Mouse (Mus musculus) heart, adult 2 months (tissue): ENCODE measurements around the gene Pla2g16. TPM values are rescaled to one million over a fixed set of nuclear protein-coding genes. Genes with fewer than 3 reads are reported as not detected.
A peak's percentile ranks its signal among the peaks of the same experiment; 100 is the strongest.

Experiments used
- DNase-seq, 2 experiments: peaks; one replicate each; pipeline ENCODE4 v3.0.0; 2021
- H3K27ac ChIP-seq: fragments of 200-600 bp; 2 replicates; pipeline ENCODE4 v1.8.1; 2022
- H3K27me3 ChIP-seq: fragments of 200-500 bp; 2 replicates; pipeline ENCODE4 v1.6.1; 2012; ENCODE audit warnings: mild to moderate bottlenecking, low read length, inconsistent platforms, mixed read lengths; ENCODE audit not compliant: control insufficient read depth, insufficient read depth
- H3K36me3 ChIP-seq: fragments of 200-500 bp; 2 replicates; pipeline ENCODE4 v1.6.1; 2012; ENCODE audit warnings: low read length, inconsistent platforms; ENCODE audit not compliant: control insufficient read depth, insufficient read depth
- H3K4me1 ChIP-seq: fragments of 200-500 bp; 2 replicates; pipeline ENCODE4 v1.6.1; 2011; ENCODE audit warnings: low read length; ENCODE audit not compliant: control insufficient read depth, insufficient read depth
- H3K4me3 ChIP-seq: fragments of 200-600 bp; 2 replicates; pipeline ENCODE4 v1.8.1; 2022
- H3K79me2 ChIP-seq: fragments of 200-500 bp; replicated peaks from 2 replicates; pipeline ENCODE4 v1.6.1; 2012; ENCODE audit warnings: mild to moderate bottlenecking, inconsistent platforms, low read length, moderate library complexity, mixed read lengths; ENCODE audit not compliant: control insufficient read depth, insufficient read depth
- H3K9ac ChIP-seq: fragments of 200-500 bp; 2 replicates; pipeline ENCODE4 v1.6.1; 2012; ENCODE audit warnings: low read depth, mild to moderate bottlenecking, control low read depth, inconsistent platforms, low read length, mixed read lengths
- CTCF ChIP-seq: fragments of 200-600 bp; IDR thresholded peaks from 2 replicates; pipeline ENCODE4 v1.8.1; 2022; ENCODE audit warnings: antibody characterized with exemption, mild to moderate bottlenecking, moderate library complexity
- EP300 ChIP-seq: fragments of 200-500 bp; IDR thresholded peaks from 2 replicates; pipeline ENCODE4 v1.6.1; 2011; ENCODE audit warnings: low read depth, low read length, control low read depth; ENCODE audit not compliant: insufficient read depth
- POLR2A ChIP-seq: fragments of 200-500 bp; IDR thresholded peaks from 2 replicates; pipeline ENCODE4 v1.6.1; 2011; ENCODE audit warnings: mild to moderate bottlenecking, low read depth, low read length, control low read depth; ENCODE audit not compliant: insufficient read depth
- WGBS: fragments of 180-500 bp; shearing (Covaris S2); methylation state at CpG from one replicate; pipeline ENCODE4 v1.1.7; 2018; 5-methylcytosine and 5-hydroxymethylcytosine counted together
- intact Hi-C: fragments of 180-260 bp; cut with DNase I; formaldehyde crosslinking; loops from one replicate; pipeline ENCODE4 v1.15.1; 2025
- polyA plus RNA-seq: library from polyadenylated mRNA; depleted of rRNA; stranded (reverse); fragments of >200 nt; gene quantifications from 2 replicates; pipeline ENCODE4 v1.2.3, GENCODE M21; 2012
- total RNA-seq, 2 experiments: library from RNA; stranded (reverse); gene quantifications; 2 replicates each; pipeline ENCODE4 v1.2.3; 2021

Gene Pla2g16
- total and polyA plus RNA-seq, 3 experiments = 75.6 to 134 (median 104) TPM

GRCm38 (mm10) chr19:7523781-7524180 lies 33.5 kb upstream of the Pla2g16 start:
- Histone ChIP-seq H3K4me1 (no peaks in the 10 kb centered on the region), H3K36me3 (peaks cover 12% of the 10 kb centered on the region), H3K9ac (no peak overlapping the region), H3K4me3 (no peak overlapping the region), H3K27ac (no peak overlapping the region), H3K79me2 (no peaks in the 10 kb centered on the region), H3K27me3 (no peaks in the 10 kb centered on the region)
- intact Hi-C loops = no loop called here
- DNase-seq = no peak
- no peak for TF ChIP-seq CTCF
- TF ChIP-seq POLR2A = no peak
- no peak for TF ChIP-seq EP300

DNA sequence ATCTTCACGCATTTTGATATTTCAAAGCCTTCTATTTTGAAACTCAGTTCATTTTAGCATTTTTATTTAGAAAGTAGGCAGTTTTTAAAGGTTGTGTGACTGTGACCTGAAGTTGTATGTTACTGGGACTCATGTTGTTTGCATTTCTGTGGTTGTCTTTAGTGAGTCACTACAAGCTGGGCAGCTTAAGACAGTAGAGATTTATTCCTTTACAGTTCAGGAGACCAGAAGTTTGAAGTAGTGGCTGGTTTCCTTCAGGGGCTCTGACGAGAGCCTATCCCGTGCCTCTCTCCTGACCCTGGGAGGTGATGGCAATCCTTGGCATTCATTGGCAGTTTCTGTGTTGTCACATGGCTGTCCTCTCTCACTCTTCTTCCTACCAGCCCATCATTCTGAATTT lies 32.4 kb upstream of the Pla2g16 start:
- no peak overlapping the region for H3K4me3 ChIP-seq
- H3K27ac ChIP-seq = no peak overlapping the region
- intact Hi-C loops = no loop called here
- H3K36me3 ChIP-seq = peaks cover 12% of the 10 kb centered on the region
- WGBS = 81% methylated on average over 3 of the region's 3 CpGs
- DNase-seq = no peak
- H3K79me2 ChIP-seq = no peaks in the 10 kb centered on the region
- peaks cover 1% of the 10 kb centered on the region for H3K4me1 ChIP-seq
- H3K27me3 ChIP-seq = no peaks in the 10 kb centered on the region
- H3K9ac ChIP-seq = no peak overlapping the region
- TF ChIP-seq POLR2A (no peak), EP300 (no peak), CTCF (no peak)

DNA sequence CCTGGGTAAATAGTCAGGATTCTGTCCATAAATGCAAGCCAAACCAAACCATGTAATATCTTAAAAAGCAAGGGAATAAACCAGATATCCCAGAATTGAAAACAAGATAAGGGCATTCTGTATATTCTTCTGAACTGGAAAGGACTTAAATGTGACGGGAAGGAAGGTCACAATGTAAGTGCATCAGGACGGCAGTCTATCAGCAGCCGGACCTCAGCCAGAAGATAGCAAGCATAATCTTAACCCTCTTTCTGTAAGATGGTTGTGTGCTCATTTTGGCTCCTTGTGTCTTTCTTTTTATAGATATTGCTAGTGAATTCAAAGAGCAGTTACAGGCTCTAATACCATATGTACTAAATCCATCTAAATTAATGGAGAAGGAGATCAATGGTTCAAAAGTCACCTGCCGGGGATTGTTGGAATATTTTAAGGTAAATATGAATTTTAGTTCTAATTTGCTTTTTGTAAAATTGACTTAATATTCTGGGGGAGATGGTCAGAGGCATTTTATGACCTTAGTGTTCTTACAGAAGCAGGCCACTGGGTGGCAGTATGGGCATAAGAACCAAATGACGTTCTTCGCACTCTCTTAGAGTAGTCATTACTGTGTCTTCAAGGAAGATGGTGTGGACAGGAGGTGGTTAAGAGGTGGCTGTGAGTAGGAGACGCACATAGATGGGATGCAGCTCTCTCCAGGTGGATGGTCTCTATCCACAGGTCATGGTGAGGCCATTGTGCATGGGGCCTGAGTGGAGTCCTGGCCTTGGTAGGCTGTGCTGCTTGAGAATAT lies 28.4 kb upstream of the Pla2g16 start:
- Histone ChIP-seq H3K27me3 (no peaks in the 10 kb centered on the region), H3K79me2 (no peaks in the 10 kb centered on the region), H3K4me1 (peaks cover 1% of the 10 kb centered on the region), H3K27ac (no peak overlapping the region), H3K4me3 (no peak overlapping the region), H3K36me3 (peaks cover 2% of the 10 kb centered on the region; the same call in 1 of the 2 replicates), H3K9ac (no peak overlapping the region)
- TF ChIP-seq EP300 = no peak
- TF ChIP-seq POLR2A = no peak
- peak; percentile 93 for TF ChIP-seq CTCF
- DNase-seq = peak; percentile 49 to 76
- intact Hi-C loops = loop anchor here (1.0 kb wide), 3 partner anchors 29 to 88 kb away; no protein-coding TSS in a partner anchor
- WGBS = 40% methylated on average over 7 of the region's 7 CpGs

DNA sequence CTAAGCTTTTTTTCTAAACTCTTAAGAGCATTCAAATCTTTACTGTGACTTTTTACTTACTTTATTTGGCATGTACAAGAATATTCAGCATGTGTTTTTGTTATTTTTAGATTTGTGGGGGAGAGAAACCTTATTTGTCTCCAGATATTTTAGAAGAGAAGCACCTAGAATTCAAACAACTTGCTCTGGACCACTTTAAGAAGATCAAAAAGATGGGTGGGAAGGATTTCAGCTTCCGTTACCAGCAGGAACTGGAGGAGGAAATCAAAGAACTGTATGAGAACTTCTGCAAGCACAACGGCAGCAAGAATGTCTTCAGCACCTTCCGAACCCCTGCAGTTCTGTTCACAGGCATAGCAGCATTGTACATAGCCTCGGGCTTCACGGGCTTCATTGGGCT lies 25.4 kb upstream of the Pla2g16 start:
- DNase-seq = no peak
- H3K36me3 ChIP-seq = peaks cover 2% of the 10 kb centered on the region; the same call in 1 of the 2 replicates

GRCm38 (mm10) chr19:7533891-7534290 lies 23.4 kb upstream of the Pla2g16 start:
- no peak overlapping the region for H3K4me3 ChIP-seq
- no peak overlapping the region for H3K27ac ChIP-seq
- no peaks in the 10 kb centered on the region for H3K27me3 ChIP-seq
- WGBS = 89% methylated on average over 5 of the region's 5 CpGs
- H3K79me2 ChIP-seq = no peaks in the 10 kb centered on the region
- peaks cover 2% of the 10 kb centered on the region; the same call in 1 of the 2 replicates for H3K36me3 ChIP-seq
- TF ChIP-seq EP300 = no peak
- TF ChIP-seq POLR2A = no peak
- no peak for TF ChIP-seq CTCF
- intact Hi-C loops = no loop called here
- H3K9ac ChIP-seq = no peak overlapping the region
- H3K4me1 ChIP-seq = peaks cover 1% of the 10 kb centered on the region
- DNase-seq = no peak

More for the DNA sequence above, 25.4 kb upstream of the Pla2g16 start:
- Histone ChIP-seq H3K4me3 (no peak overlapping the region), H3K9ac (no peak overlapping the region), H3K27ac (no peak overlapping the region), H3K4me1 (peaks cover 1% of the 10 kb centered on the region), H3K79me2 (no peaks in the 10 kb centered on the region), H3K27me3 (no peaks in the 10 kb centered on the region)
- TF ChIP-seq CTCF = no peak
- no peak for TF ChIP-seq EP300
- no peak for TF ChIP-seq POLR2A
- intact Hi-C loops = no loop called here
- WGBS = 89% methylated on average over 5 of the region's 5 CpGs

DNA sequence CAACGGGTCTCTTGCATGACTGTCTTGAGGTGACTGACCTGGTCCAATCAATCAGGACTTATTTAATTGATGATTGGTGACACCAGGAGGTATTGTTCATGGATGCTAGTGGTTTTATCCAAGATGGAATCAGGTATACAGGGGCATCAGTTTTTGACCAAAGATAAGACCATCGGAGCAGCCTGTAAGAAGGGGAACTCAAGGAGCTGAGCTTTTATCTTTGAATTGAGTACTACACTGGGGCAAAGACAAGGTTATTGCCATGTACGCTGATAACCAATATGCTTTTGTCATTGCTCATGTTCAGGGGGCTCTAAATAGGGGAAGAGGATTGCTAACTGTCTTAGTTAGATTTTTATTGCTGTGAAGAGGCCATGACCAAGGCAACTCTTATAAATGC lies 8.3 kb upstream of the Pla2g16 start:
- Histone ChIP-seq H3K9ac (no peak overlapping the region), H3K36me3 (no peaks in the 10 kb centered on the region), H3K4me1 (no peaks in the 10 kb centered on the region), H3K4me3 (no peak overlapping the region), H3K27ac (no peak overlapping the region), H3K27me3 (no peaks in the 10 kb centered on the region), H3K79me2 (no peaks in the 10 kb centered on the region)
- 91% methylated on average over 3 of the region's 3 CpGs for WGBS
- TF ChIP-seq POLR2A = no peak
- no peak for TF ChIP-seq EP300
- TF ChIP-seq CTCF = no peak
- intact Hi-C loops = no loop called here
- no peak for DNase-seq
